Mouse (Mus musculus) C2C12 (cell line): Measurements from ENCODE around the gene Zbtb40.

Source experiments
- CTCF ChIP-seq: IDR thresholded peaks from one replicate; pipeline ENCODE4 v1.5.1; 2011; ENCODE audit not compliant: control insufficient read depth, insufficient read depth, insufficient read length
- MAX ChIP-seq: IDR thresholded peaks from one replicate; pipeline ENCODE4 v1.6.1; 2011; ENCODE audit warnings: mild to moderate bottlenecking, control low read depth
- MYOG ChIP-seq: IDR thresholded peaks from one replicate; pipeline ENCODE4 v1.6.1; 2011; ENCODE audit not compliant: control insufficient read depth, insufficient read length; ENCODE audit errors: extremely low read depth

GRCm38 (mm10) chr4:137065846-137066245 is 17.2 kb upstream of the Zbtb40 start:
- TF ChIP-seq CTCF = no peak
- no peak for TF ChIP-seq MYOG
- TF ChIP-seq MAX = no peak
